Mouse (Mus musculus) testis, adult 2 months (tissue): ENCODE data around the gene Gm11634. TPM values are rescaled to one million over a fixed set of nuclear protein-coding genes. Genes with fewer than 3 reads are reported as not detected.

Experiments
- H3K27ac ChIP-seq: fragments of 200-500 bp; 2 replicates; pipeline ENCODE4 v1.5.1; 2012; ENCODE audit warnings: low read depth, low read length; ENCODE audit not compliant: control insufficient read depth, insufficient read depth
- H3K27me3 ChIP-seq: fragments of 200-500 bp; 2 replicates; pipeline ENCODE4 v1.6.1; 2012; ENCODE audit warnings: mild to moderate bottlenecking, low read length, moderate library complexity; ENCODE audit not compliant: control insufficient read depth, insufficient read depth
- H3K36me3 ChIP-seq: fragments of 200-500 bp; 2 replicates; pipeline ENCODE4 v1.6.1; 2012; ENCODE audit warnings: mild to moderate bottlenecking, low read length; ENCODE audit not compliant: control insufficient read depth, insufficient read depth
- H3K4me1 ChIP-seq: fragments of 200-500 bp; 2 replicates; pipeline ENCODE4 v1.6.1; 2012; ENCODE audit warnings: low read length; ENCODE audit not compliant: control insufficient read depth, insufficient read depth
- H3K4me3 ChIP-seq: fragments of 200-500 bp; 2 replicates; pipeline ENCODE4 v1.5.1; 2012; ENCODE audit warnings: low read depth, mild to moderate bottlenecking, low read length, moderate library complexity, mixed read lengths; ENCODE audit not compliant: control insufficient read depth
- CTCF ChIP-seq: fragments of 200-500 bp; IDR thresholded peaks from 2 replicates; pipeline ENCODE4 v1.5.1; 2012; ENCODE audit warnings: low read depth, mild to moderate bottlenecking, inconsistent platforms, low read length, moderate library complexity; ENCODE audit not compliant: control insufficient read depth, insufficient read depth, insufficient replicate concordance
- POLR2A ChIP-seq: fragments of 200-500 bp; IDR thresholded peaks from 2 replicates; pipeline ENCODE4 v1.6.1; 2012; ENCODE audit warnings: low read depth, mild to moderate bottlenecking, inconsistent platforms, low read length, moderate library complexity; ENCODE audit not compliant: control insufficient read depth
- polyA plus RNA-seq: library from polyadenylated mRNA; depleted of rRNA; stranded (reverse); fragments of >200 nt; gene quantifications from 2 replicates; pipeline ENCODE4 v1.2.3, GENCODE M21; 2012; rRNA removed

Gene Gm11634
- polyA plus RNA-seq, 1 experiment: 69.4 TPM

- TF ChIP-seq POLR2A (no peak), CTCF (no peak)
- no peaks in the 10 kb centered on the region for H3K36me3 ChIP-seq
- H3K27me3 ChIP-seq: no peaks in the 10 kb centered on the region
- H3K4me3 ChIP-seq: no peak overlapping the region
- H3K4me1 ChIP-seq: no peaks in the 10 kb centered on the region; the same call in 1 of the 2 replicates
- H3K27ac ChIP-seq: 0 out of 2 replicates have a peak overlapping the region, but pooled peaks have one; percentile 8
Measured at GRCm38 (mm10) chr11:101544132-101544531, 54.9 kb downstream of the Gm11634 start.

Other genes with a start within 250 kb of the Gm11634 start
- not detected in 2 replicates for gene G6pc, start 231.7 kb downstream of the Gm11634 start, polyA plus RNA-seq
- 17.9 and 18.7 TPM in 2 replicates for gene Aarsd1, start 181.6 kb downstream of the Gm11634 start, polyA plus RNA-seq
- 0.14 and 0.38 TPM in 2 replicates for gene Gm27029, start 174.5 kb downstream of the Gm11634 start, polyA plus RNA-seq
- gene Rundc1, start 174.2 kb downstream of the Gm11634 start, polyA plus RNA-seq: 8.9 and 9.4 TPM in 2 replicates
- gene Ptges3l, start 173.9 kb downstream of the Gm11634 start, polyA plus RNA-seq: 34.6 and 39.1 TPM in 2 replicates
- 161 and 224 TPM in 2 replicates for gene Rpl27, start 157.0 kb downstream of the Gm11634 start, polyA plus RNA-seq
- gene Ifi35, start 150.8 kb downstream of the Gm11634 start, polyA plus RNA-seq: 3.2 and 3.6 TPM in 2 replicates
- gene Rnd2, start 134.3 kb downstream of the Gm11634 start, polyA plus RNA-seq: 19.2 and 21.1 TPM in 2 replicates
- 40.0 and 43.3 TPM in 2 replicates for gene Vat1, start 133.0 kb downstream of the Gm11634 start, polyA plus RNA-seq
- 4.6 and 5.2 TPM in 2 replicates for gene Brca1, start 47.3 kb downstream of the Gm11634 start, polyA plus RNA-seq
- gene Nbr1, start 47.1 kb downstream of the Gm11634 start, polyA plus RNA-seq: 323 and 355 TPM in 2 replicates
- gene Tmem106a, start 17.0 kb downstream of the Gm11634 start, polyA plus RNA-seq: 22.8 and 26.7 TPM in 2 replicates
- gene Rdm1, start 27.9 kb upstream of the Gm11634 start, polyA plus RNA-seq: 7.8 and 13.8 TPM in 2 replicates
- gene Arl4d, start 66.3 kb upstream of the Gm11634 start, polyA plus RNA-seq: 10.2 and 12.3 TPM in 2 replicates
- 21.0 and 21.3 TPM in 2 replicates for gene Dhx8, start 133.7 kb upstream of the Gm11634 start, polyA plus RNA-seq
- gene Etv4, start 186.1 kb upstream of the Gm11634 start, polyA plus RNA-seq: 0.53 and 1.1 TPM in 2 replicates